Mouse (Mus musculus): Measurements from ENCODE around the gene Hoxa6. TPM values are rescaled to one million over a fixed set of nuclear protein-coding genes. Genes with fewer than 3 reads are reported as not detected.

The Hoxa6 gene
- polyA plus RNA-seq, 1 experiment from 2014 or later: not detected

GRCm38 (mm10) chr6:52237346-52238154 lies 29.0 kb upstream of the Hoxa6 start:
- no peaks in the 10 kb centered on the region for H3K36me3 ChIP-seq (replicated peaks)
- no peak for DNase-seq (ENCODE audit: extremely low spot score, low spot score)
- 9% methylated on average over 10 of the region's 10 CpGs for WGBS
- no peak overlapping the region for H3K27ac ChIP-seq
- no peaks in the 10 kb centered on the region for H3K9me3 ChIP-seq
- H3K4me1 ChIP-seq: peaks cover 17% of the 10 kb centered on the region
- no peak overlapping the region for H3K4me3 ChIP-seq
- peaks cover 100% of the 10 kb centered on the region for H3K27me3 ChIP-seq (ENCODE audit: poor library complexity, severe bottlenecking)

- Histone ChIP-seq H3K27me3 (ENCODE audit: poor library complexity, severe bottlenecking) (peaks cover 100% of the 10 kb centered on the region), H3K9me3 (no peaks in the 10 kb centered on the region), H3K27ac (no peak overlapping the region), H3K36me3 (replicated peaks) (no peaks in the 10 kb centered on the region), H3K4me1 (peaks cover 17% of the 10 kb centered on the region), H3K4me3 (no peak overlapping the region)
- no peak for DNase-seq (ENCODE audit: extremely low spot score, low spot score)
- WGBS: 10% methylated on average over 3 of the region's 3 CpGs
Measured at GRCm38 (mm10) chr6:52236806-52237205, 28.3 kb upstream of the Hoxa6 start.

- Histone ChIP-seq H3K27ac (no peak overlapping the region), H3K9me3 (no peaks in the 10 kb centered on the region), H3K36me3 (replicated peaks) (no peaks in the 10 kb centered on the region), H3K27me3 (ENCODE audit: poor library complexity, severe bottlenecking) (peaks cover 100% of the 10 kb centered on the region), H3K4me1 (peaks cover 17% of the 10 kb centered on the region), H3K4me3 (no peak overlapping the region)
- WGBS: 23% methylated on average over 6 of the region's 6 CpGs
- no peak for DNase-seq (ENCODE audit: extremely low spot score, low spot score)
Measured at GRCm38 (mm10) chr6:52235866-52236265, 27.3 kb upstream of the Hoxa6 start.

DNA sequence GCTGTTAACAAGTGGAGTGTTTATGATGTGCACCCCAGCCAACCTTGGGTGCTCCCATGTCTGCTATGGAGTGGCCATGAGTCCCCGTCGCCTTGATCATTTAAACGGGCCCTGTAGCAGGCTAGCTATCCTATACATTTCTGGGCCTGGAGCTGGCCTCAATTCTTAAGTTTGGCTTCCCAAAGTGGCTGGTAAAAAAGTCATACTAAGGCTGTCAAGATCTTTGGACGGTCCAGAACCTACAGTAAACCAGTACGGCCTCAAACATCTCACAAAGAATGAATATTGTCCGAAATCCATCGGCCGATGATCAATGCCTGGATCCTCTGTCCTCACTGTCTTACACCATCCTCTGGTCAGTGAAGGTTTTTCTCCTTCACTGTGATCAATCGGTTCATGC lies 26.7 kb upstream of the Hoxa6 start:
- peaks cover 100% of the 10 kb centered on the region for H3K27me3 ChIP-seq (ENCODE audit: poor library complexity, severe bottlenecking)
- DNase-seq (ENCODE audit: extremely low spot score, low spot score): no peak
- WGBS: 21% methylated on average over 9 of the region's 9 CpGs
- no peak overlapping the region for H3K27ac ChIP-seq
- H3K4me3 ChIP-seq: no peak overlapping the region
- H3K9me3 ChIP-seq: no peaks in the 10 kb centered on the region
- H3K4me1 ChIP-seq: peaks cover 15% of the 10 kb centered on the region
- no peaks in the 10 kb centered on the region for H3K36me3 ChIP-seq (replicated peaks)

DNA sequence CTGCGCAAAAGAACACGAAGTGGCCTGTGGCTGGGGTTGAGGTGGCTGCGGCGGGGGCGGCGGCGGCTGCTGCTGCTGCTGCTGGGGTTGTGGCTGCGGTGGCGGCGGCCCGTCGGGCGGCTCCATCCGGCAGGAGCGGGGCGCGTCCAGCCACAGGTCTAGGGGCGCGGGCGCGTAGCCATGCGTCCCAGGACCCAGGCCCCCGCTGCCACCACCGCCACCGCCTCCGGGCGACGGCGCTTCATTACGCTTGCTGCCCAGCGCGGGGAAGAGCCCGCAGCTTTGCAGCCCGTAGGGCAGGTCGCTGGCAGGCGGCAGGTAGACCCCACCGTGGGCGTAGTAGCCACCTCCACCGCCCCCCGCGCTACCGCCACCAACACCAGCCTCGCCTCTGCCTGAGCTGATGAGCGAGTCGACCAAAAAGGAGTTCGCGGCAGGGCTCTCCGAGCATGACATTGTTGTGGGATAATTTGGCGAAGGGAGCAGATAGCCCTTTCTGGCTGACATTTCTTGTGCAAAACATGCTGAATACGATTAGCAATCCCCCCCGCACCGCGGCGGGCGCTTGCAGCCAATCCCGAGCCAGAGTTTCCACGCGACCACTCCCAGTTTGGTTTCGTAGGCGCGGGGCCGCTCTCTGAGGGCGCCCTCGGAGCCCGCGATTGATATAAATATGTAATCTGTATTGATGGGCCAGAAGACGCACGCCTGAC lies 26.1 kb upstream of the Hoxa6 start:
- H3K9me3 ChIP-seq: no peaks in the 10 kb centered on the region
- no peak for DNase-seq (ENCODE audit: extremely low spot score, low spot score)

DNA sequence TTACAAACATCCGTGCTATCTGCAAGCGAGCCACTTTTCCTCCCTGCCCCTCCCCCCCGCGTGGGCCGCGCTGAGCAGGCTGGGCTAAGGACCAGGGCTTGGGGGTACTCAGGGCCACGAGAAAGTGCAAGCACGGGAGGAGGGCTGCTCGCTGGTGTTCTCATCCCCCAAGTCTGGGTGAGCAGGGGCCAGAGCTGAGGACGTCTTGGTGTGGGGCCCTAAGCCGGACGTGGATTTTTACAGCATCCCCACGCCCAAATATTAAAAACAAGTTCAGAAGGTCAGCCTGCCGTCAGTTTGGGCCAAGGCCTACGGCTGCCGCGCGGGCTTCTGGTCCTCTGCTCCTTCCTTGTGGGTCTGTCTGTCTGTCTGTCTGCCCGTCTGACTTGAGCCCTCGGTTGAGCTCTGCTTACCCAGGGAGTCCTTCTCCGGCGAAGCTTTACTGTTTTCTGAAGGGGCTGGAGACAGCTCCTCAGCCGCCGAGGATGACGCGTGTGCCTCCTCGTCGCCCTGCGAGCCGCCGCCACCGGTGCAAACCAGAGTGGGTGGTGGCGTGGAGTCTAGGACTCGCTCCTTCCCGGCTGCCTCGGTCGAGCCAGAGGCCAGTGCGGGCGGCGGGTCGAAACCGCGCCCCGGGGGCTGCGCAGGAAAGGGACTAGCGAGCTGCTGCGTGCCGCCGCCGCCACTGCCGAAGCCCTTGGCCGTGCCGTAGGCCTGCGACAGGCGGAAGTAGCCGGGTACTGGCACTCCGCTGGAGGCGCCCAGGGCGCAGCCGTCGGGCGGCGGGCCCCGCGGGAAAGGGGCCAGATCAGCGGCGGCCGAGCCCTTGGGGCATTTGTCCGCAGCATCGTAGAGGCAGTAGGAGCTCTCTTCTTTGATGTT lies 25.3 kb upstream of the Hoxa6 start:
- Histone ChIP-seq H3K27ac (no peak overlapping the region), H3K36me3 (replicated peaks) (no peaks in the 10 kb centered on the region), H3K4me1 (peaks cover 13% of the 10 kb centered on the region), H3K9me3 (no peaks in the 10 kb centered on the region), H3K4me3 (0 out of 2 replicates have a peak overlapping the region, but pooled peaks have one; percentile 2), H3K27me3 (ENCODE audit: poor library complexity, severe bottlenecking) (peaks cover 100% of the 10 kb centered on the region)
- under 1% methylated on average over 70 of the region's 70 CpGs for WGBS
- DNase-seq (ENCODE audit: extremely low spot score, low spot score): no peak

More for the DNA sequence above, 26.1 kb upstream of the Hoxa6 start:
- Histone ChIP-seq H3K4me3 (0 out of 2 replicates have a peak overlapping the region, but pooled peaks have one; percentile 2), H3K4me1 (peaks cover 13% of the 10 kb centered on the region), H3K27ac (no peak overlapping the region), H3K27me3 (ENCODE audit: poor library complexity, severe bottlenecking) (peaks cover 100% of the 10 kb centered on the region), H3K36me3 (replicated peaks) (no peaks in the 10 kb centered on the region)
- 1% methylated on average over 66 of the region's 68 CpGs for WGBS

DNA sequence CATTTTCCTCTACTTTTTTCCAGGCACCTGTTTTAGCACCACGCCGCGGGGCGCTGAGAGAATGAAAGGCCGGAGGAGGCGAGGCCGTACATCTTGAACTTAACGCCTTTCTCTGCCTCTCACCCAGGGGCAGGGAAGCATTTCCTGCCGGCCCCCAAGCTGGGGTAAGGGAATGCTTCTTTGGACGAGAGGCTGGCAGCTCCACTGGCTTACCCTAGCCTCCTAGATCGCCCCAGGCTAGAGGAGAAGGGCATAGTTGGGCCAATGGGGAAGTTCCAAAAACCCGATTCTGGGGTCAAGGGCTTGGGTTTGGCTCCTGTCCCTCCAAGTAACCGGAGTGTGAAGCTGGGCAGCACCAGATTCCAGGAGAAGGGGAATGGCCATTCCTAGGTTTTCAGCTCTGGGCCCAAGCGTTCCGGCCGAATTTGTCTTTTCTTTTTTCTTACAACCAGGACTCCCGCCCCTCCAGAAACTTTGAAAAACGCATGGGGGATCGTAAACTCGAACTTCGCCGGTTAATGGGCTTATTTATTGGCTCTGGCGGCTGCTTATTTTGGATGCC lies 24.5 kb upstream of the Hoxa6 start:
- H3K36me3 ChIP-seq (replicated peaks): no peaks in the 10 kb centered on the region
- no peak for DNase-seq (ENCODE audit: extremely low spot score, low spot score)
- WGBS: 3% methylated on average over 23 of the region's 23 CpGs
- H3K4me3 ChIP-seq: no peak overlapping the region
- no peak overlapping the region for H3K27ac ChIP-seq
- no peaks in the 10 kb centered on the region for H3K9me3 ChIP-seq
- peaks cover 13% of the 10 kb centered on the region for H3K4me1 ChIP-seq
- peaks cover 100% of the 10 kb centered on the region for H3K27me3 ChIP-seq (ENCODE audit: poor library complexity, severe bottlenecking)

GRCm38 (mm10) chr6:52232568-52232965 lies 24.0 kb upstream of the Hoxa6 start:
- Histone ChIP-seq H3K4me3 (no peak overlapping the region), H3K27me3 (ENCODE audit: poor library complexity, severe bottlenecking) (peaks cover 100% of the 10 kb centered on the region), H3K9me3 (no peaks in the 10 kb centered on the region), H3K4me1 (peaks cover 13% of the 10 kb centered on the region), H3K27ac (no peak overlapping the region), H3K36me3 (replicated peaks) (no peaks in the 10 kb centered on the region)
- WGBS: 1% methylated on average over 18 of the region's 18 CpGs
- DNase-seq (ENCODE audit: extremely low spot score, low spot score): no peak

- peaks cover 13% of the 10 kb centered on the region for H3K4me1 ChIP-seq
- H3K36me3 ChIP-seq (replicated peaks): no peaks in the 10 kb centered on the region
- 2% methylated on average over 18 of the region's 18 CpGs for WGBS
- DNase-seq (ENCODE audit: extremely low spot score, low spot score): no peak
- no peaks in the 10 kb centered on the region for H3K9me3 ChIP-seq
- no peak overlapping the region for H3K4me3 ChIP-seq
- no peak overlapping the region for H3K27ac ChIP-seq
- peaks cover 100% of the 10 kb centered on the region for H3K27me3 ChIP-seq (ENCODE audit: poor library complexity, severe bottlenecking)
Measured at GRCm38 (mm10) chr6:52231885-52232567, 23.5 kb upstream of the Hoxa6 start.

GRCm38 (mm10) chr6:52230516-52231165 lies 22.1 kb upstream of the Hoxa6 start, which contains the start of gene Hoxa9:
Hoxa9 (minus strand) TSS chr6:52231089.
- no peak within 1 kb of the TSS for H3K27ac ChIP-seq
- H3K9me3 ChIP-seq: no peaks in the 10 kb centered on the region
- no peaks in the 10 kb centered on the region for H3K36me3 ChIP-seq (replicated peaks)
- WGBS: 2% methylated on average over 21 of the region's 36 CpGs
- H3K27me3 ChIP-seq (ENCODE audit: poor library complexity, severe bottlenecking): peaks cover 100% of the 10 kb centered on the region
- no peak for DNase-seq (ENCODE audit: extremely low spot score, low spot score)
- H3K4me1 ChIP-seq: peaks cover 17% of the 10 kb centered on the region
- H3K4me3 ChIP-seq: no peak within 1 kb of the TSS

- Histone ChIP-seq H3K4me3 (no peak overlapping the region), H3K9me3 (no peaks in the 10 kb centered on the region), H3K27me3 (ENCODE audit: poor library complexity, severe bottlenecking) (peaks cover 100% of the 10 kb centered on the region), H3K4me1 (peaks cover 18% of the 10 kb centered on the region), H3K36me3 (replicated peaks) (no peaks in the 10 kb centered on the region), H3K27ac (no peak overlapping the region)
- DNase-seq (ENCODE audit: extremely low spot score, low spot score): no peak
- WGBS: 2% methylated on average over 44 of the region's 44 CpGs
Measured at GRCm38 (mm10) chr6:52229558-52230416, 21.3 kb upstream of the Hoxa6 start.
